Mouse (Mus musculus) c-Kit-positive CD71-positive TER-119-positive erythroid progenitor cells, embryonic 14.5 days (primary cell): ENCODE results near the gene Phldb3.
A peak's percentile ranks its signal among the peaks of the same experiment; 100 is the strongest.

ENCODE experiments used
- DNase-seq: peaks from one replicate; pipeline ENCODE4 v3.0.0-alpha.2; 2013; ENCODE audit warnings: low spot score

Gene Phldb3

DNA sequence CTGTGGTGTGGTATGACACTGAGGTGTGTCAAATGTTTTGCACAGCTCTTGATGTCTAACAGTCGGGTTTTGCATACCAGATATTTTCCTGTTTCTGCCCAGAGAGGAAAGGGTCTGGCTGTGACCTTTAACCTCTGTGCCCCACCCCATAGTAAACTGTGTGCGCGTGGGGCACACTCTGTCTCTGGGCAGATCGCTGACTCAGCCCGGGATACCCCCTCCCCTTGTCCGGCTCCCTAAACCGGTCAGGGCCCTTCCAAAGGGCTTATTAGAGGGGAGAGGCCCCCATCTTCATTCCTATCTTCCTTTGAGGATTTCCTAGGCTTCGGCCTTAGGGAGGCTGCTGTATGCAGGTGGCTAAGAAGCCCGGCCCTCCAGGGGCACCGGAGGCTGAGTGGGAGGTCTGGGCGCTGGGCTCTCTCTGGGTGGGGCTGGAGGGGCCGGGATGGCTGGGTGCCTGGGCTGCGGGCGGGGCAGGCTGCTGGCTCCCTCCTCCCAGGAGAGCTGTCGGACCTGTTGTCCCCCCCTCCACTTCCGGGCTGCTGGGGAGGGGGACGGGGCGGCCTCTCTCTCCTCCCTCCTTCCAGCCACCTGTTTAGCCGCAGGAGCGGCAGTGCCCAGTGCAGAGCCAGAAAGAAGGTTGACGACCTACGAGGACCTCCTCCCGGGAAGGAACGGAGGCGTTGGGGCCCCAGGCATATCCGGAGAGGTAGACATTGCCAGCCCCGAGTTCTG is at the start of gene Phldb3:
Gene Phldb3 (plus strand): TSS at position 620 of the 735 bp plus-strand sequence.
- DNase-seq: no peak

DNA sequence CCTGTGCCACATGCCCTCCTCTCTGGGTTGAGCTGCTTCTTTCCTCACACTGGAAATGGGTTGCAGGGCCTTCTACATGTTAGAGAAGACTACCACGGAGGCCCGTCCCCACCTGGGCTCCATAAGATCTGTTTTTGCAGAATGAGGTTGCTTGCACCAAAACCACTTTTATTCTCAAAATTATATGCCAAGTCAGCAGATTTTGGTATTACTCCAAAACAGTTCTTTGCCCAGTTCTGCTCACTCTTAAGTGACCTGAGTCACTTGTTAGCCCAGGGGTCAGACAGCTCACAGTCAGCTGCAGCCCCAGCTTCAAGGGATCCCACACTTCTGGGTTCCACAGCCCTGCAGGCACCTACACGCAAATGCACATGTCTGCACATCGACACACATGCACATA is 49.1 kb upstream of the Phldb3 start:
- no peak for DNase-seq

DNA sequence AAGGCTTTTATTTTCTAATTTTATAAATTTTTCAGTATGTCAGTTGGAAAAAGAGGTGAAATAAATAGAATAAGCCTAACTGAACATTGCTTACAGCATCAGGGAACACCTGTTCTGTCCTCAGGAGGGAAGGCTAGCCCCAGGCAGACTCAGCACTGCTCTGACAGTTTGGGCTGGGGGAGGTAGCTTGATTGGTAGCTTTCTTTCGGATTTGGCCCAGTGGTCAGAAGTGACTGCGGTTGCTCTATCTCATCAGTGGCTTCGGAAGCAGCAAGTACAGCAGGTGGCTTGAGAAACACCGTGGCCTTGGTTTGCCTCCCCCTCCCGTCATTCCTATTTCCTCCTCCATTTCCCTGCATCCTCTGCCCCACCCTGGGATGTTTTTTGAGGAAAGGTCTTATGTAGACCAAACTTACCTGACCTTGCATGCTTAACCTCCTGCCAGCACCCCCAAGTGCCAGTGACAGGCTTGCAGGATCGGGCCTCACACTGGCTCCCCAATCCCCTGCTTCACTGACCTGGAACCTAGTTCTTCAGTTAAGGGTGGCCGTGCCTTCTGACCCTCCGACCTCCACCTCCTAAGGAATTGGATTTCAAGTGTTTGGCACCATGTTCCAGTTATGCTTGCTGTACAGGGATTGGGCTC is 47.2 kb upstream of the Phldb3 start:
- DNase-seq: no peak

DNA sequence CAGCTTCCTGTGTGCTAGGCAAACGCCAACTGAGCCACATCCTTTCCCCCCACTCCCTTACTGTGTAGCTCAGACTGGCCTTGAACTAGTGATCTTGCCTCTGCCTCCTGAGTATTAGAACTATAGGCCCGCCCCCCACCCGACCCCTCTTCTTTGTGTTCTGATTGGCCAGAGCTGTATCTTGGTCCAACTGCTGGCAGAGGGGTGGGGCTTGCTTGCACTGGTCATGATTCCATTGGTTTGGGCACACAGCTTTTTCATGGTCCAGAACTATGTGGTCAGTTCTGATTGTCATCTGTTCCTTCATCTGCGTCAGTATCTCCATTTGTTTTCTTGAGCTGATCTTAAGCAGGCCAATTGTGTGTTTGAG is 46.7 kb upstream of the Phldb3 start:
- no peak for DNase-seq

DNA sequence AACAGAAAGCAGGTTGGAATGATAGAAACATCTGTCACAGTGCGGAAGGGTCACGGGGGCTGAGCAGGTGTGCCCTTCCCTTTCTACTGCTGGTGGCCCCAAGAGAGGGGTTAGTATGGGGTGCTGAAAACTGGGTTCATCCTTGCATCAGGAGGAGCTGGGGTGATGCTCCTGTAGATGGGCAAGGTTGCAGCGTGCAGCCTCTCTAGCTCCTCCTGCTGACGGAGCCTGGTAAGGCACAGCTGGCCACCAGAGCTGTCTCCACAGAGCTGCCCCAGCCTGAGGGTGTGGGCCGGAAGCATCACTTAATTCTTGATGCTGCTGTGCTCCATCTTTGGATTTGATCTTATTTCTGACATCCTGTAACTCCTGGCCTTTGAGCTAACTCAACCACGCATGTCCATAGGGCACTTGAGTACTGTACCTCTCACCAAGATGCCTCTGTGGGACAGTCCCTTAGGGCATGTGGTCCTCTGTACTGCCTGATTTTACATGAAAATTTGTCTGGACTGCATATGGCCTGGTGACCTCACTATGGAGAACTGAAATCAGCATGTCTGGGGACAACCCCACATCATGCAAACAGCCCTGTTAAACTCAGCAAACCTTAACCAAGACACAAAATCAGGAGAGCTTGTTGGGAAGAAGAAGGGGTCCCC is 45.8 kb upstream of the Phldb3 start:
- DNase-seq: peak; percentile 56

DNA sequence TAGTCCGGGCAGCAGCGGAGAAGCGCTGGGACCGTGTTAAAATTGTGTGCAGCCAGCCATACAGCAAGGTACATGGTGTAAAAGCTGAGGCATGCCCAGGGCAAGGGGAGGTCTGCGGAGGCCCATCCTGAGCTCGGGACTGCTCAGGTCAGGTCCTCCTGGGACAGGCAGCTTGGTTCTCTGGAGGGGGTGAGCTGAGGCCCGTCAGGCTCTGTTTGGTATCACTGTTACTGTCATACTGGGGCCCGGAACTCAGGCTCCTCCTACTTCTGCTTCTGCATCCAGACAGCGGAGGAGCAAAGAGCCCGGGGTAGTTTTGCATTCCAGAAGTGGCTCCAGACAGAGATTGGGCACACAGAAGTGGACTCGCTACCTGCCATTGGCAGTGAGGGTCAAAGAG is 44.9 kb upstream of the Phldb3 start:
- DNase-seq: no peak

DNA sequence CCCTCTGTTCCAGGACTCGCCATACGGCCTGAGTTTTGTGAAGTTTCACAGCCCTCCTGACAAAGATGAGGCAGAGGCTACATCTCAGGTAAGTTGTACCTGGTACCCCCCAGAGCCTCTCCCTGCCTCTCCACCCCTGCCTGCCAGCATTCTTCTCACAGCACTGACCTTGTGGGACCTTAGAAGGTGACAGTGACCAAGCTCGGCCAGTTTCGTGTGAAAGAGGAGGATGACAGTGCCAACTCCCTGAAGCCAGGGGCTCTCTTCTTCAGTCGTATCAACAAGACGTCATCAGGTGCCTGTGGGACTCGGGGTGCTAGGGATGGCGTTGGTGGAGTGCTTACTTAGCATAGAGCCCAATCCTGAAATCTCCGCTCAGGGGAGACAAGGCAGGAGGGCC is 44.4 kb upstream of the Phldb3 start:
- no peak for DNase-seq

DNA sequence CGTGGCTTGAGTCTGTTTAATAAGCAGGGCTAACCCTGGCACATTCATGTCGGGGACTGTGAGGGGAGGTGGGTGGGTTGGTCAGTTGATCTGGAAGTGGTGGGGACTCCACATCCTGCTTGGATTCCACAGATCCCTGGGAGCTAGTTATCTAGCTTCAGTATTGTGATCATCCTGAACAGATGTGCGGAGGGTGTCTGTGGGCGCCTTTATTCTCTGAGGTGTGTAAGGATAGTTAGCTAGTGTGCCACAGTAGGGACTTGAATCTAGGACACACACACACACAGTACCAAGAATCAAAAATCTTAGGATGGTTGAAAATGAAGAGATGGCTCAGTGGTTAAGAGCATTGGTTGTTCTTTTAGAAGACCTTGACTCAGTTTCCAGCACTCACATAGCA is 42.1 kb upstream of the Phldb3 start:
- no peak for DNase-seq

DNA sequence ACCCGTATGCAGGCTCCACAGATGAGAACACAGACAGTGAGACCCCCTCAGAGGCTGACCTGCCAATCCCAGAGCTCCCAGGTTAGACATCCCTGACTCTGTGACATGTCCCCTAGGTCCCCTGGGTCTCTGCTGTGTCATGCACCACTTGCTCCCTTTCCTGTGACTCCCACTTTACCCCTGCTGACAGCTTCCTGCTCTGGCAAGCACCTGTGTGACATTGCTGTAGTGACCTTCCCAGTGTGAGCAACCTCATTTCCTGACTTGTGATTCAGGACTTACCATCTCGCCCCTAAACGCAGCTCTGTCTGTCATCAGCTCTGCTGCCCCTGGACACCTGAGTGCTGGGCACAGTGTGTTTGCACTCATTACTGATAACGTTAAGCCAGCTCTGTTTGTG is 39.5 kb upstream of the Phldb3 start:
- DNase-seq: no peak

DNA sequence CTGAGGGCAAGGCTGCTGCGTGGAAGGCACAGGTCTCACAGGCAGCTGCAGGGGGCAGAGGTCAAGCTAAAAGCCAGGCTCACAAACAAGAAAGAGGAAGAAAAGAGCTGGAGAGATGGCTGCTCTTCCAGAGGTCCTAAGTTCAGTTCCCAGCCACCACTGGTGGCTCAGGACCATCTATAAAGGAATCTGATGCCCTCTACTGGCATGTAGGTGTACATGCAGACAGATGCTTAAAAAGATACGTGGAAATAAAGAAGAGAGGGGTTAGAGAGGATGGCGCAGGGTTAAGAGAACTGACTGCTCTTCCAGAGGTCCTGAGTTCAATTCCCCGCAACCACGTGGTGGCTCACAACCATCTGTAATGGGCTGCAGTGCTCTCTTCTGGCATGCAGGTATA is 38.1 kb upstream of the Phldb3 start:
- DNase-seq: no peak

DNA sequence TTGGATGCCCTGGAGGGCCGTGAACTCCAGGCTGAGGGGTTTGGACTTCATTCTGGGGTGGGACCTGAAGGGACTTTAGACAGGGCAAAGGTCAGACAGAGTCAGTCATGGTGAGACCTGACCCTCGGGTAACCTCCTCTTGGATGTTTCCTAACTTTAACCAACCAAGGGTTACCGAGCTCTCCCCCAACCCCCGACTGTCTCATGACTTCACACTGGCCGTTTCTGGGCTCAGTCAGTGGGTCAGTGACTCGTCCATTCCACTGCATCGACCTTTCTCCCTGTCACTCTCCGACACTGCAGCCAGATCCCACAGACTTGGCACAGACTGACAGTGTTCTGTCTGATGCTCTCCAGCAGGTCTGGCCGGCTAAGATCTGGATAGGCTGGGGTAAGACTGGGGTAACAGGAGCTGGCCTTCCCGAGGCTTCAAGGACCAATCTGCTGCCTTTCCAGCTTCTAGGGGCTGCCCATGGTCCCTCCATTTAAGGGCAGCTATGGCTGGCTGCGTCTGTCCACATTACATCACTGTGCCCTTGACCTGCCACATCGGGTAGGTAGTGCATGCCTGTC is 36.3 kb upstream of the Phldb3 start:
- no peak for DNase-seq

DNA sequence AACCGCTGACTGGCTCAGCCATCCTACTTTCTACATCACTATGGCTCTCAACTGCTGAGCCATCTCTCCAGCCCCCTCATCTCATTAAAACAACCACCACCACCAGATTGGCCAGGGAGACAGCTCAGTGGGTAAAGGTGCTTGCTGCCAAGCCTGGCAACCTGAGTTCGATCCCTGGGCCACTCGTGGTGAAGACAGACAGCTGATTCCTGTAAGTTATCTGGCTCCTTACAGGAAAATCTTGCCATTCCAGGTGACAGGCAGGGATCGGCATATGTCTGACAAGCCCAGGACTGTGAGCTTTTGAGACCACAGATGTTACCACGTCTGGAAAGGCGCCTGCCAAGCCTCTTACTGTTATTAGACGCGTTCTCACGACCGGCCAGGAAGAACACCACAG is 32.8 kb upstream of the Phldb3 start:
- DNase-seq: no peak

DNA sequence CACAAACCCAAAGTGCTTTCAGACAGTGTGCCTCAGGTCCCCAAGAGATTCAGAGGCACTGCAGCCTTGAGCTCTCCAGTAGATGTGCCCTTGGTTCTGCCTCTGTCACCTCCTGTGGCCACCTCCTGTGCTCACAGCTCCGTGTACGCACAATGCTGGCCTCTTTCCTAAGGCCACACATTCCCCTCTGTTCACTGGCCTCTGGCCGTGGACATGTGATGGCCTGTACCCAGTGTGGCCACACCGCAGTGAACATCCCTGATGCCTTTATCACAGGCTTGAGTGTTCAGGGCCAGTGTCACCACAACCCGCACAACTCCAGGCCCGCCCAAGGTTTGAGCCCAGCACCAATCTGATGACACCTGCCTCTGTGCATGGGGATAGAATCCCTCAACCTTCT is 25.7 kb upstream of the Phldb3 start:
- no peak for DNase-seq

DNA sequence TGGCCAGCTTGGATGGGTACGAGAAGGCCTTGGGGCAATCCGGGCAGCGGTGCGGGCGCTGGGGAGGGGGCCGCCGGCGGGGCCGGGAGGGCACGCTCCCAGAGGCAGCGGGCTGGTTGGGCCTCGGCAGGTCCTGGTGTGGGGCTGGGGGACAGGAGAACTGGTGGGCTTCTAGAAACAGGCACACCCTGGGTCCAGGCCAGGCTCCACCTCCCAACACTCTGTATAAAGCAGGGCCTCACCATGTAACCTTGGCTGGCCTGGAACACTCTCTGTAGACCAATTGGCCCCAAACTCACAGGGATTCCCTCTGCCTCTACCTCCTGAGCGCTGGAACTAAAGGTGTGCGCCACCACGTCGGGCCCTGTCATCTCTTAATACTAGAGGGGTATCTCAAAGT is 24.6 kb upstream of the Phldb3 start:
- no peak for DNase-seq

DNA sequence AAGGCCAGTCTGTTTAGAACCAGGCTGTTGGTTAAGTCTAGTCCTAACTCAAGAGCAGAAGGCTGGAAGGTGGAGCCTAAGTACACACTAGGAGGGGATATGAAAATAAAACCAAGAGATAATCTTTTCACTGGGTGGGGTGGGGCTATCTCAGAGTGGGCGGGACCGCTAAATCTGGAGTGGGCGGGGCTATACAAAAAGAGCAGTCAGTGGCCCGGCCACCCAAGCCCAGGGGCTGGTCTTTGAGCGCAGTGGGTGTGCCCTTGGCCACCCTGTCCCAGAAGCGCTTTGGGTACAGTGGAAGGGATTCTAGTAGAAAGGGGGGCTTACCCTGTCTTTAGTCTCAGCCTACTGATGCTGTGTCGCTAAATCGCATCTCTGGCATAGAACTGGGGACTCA is 23.7 kb upstream of the Phldb3 start:
- peak; percentile 50 for DNase-seq

DNA sequence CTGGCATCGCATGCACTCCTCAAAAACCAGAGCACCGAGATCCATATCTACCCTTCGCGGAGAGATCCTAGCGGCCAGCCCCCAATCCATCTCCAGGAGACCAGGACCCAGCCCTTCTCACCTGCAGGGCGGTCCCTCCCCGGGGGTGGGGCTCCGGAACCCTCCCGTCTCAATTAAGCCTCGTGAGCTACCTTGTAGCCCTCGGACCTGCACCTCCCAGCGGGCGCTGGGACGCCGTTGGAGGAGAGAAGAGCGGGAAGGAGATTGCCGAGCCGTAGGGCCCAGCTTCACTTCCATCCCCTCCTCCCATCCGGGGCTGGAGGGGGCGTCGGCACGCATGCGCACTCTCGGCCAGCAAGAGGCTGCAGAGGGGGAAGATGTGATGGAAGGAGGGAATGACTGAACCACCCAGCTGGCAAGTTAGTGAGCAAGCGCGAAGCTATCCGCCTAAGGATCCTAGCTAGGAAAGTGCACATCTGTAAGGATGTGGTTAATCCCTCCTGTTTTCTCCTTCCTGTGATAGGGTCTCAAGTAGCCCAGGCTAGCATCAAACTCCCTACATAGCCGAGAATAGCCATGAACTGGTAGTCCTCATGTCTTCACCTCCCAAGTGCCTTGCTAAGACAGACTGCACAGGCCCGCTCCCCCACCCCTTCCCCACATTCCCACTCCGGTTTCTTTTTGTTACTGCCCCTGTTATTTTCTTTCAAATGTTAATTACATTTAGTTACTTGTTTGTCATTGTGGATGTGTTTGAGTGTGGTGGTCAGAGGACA is 23.0 kb upstream of the Phldb3 start, which contains the start of the genes Ethe1 and Zfp575:
Gene Ethe1 (plus strand): TSS at position 214 of the 776 bp plus-strand sequence.
Gene Zfp575 (minus strand): TSS at position 312 of the 776 bp plus-strand sequence.
- DNase-seq: no peak

DNA sequence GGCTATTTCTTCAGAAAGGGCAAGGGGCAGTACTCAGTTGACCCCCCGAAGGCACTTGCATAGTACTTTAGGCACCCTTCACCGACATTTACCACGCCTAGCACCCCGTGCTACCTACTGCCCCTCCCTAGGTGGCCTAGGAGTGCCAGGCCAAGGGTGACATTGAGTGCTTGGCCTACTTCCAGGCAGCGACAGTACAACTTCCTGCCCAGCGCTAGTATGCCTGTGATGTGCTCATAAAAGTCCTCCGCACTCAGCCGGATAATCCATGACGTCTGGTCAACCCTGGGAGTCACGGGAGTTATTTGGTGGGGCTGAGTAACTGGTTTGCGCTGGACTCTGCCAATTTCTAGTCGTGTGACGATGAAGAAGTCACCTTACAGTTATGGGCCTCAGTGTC is 22.2 kb upstream of the Phldb3 start:
- no peak for DNase-seq

DNA sequence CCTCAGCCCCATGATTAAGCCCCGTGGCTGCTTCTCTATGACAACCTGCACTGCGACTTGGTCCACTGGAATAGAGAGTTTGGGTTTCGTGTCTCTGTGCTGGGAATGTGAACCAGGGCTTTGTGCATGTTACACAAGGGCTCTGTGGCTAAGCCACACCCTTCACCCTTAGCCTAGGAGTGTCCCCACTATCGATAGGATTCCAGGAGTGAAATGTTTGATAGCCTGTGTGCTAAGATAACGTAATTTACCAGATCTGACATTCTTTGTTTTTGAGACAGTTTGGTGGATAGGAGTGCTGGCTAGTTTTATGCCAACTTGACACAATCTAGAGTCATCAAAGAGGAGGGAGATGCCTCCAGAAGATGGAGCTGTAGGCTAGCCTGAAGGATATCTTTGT is 18.8 kb upstream of the Phldb3 start:
- peak; percentile 42 for DNase-seq

DNA sequence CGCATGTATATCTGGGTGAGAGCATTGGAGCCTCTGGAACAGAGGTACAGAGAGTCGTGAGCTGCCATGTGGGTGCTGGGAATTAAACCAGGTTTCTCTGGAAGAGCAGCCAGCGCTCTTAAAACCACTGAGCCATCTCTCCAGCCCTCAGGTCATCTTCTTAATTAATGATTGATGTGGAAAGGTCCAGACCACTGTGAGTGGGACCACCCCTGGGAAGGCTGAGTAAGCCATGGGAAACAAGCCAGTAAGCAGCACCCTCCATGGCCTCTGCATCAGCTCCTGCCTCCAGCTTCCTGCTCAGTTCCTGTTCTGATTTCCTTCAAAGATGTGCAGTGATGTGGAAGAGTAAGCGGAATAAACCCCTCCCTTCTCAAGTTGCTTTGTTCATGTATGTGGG is 18.4 kb upstream of the Phldb3 start:
- no peak for DNase-seq

DNA sequence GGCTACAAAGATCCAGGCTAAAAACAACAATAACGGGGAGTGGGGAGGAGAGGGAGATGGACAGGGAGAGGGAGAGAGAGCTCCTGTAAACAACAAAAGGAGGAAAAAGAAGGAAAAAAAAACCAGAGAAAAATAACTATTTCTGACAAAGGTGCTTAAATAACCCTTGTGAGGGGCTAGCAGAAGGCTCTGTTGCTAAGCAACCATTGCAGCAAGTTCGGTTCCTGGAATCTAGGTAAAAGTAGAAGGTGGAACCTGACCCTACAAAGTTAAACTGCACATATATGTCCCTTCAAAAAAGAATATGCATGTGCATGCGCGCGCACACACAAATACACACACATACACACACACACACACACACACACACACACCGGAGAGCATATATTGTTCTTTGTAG is 17.8 kb upstream of the Phldb3 start:
- DNase-seq: no peak

DNA sequence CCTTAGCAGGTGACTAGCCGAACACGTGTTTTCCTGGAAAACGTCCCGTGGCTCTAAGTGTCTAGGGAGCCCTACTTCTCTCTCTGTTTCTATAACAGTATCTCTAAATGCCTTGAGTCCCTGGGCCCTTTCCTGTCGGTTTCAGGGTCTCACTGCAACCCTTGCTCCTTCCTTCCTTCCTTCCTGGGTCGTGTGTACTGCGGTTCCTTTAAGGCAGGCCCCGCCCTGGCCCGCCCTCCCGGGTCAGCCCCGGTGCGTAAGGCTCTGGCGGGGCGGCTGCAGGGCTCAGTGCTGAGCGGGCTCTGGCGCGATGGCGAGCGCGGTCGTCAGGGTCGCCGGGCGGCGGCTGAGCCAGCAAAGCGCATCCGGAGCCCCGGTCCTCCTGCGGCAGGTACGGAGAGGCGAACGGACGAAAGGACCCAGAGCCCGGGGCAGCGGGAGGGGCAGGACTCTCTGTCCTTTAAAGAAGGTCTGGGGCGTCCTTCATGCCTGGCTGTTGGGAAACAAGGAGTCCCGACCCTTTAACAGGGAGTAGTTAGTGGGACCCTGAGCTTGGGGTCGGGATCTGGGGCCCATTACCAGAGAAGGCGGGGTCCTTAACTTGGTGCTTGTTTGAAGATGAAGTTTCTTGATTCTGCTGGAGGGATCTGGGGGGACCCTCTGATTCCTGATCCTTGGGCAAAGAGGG is 16.8 kb upstream of the Phldb3 start:
- peak; percentile 61 for DNase-seq
